Mouse (Mus musculus): ENCODE measurements around the gene Rbm25. TPM values are rescaled to one million over a fixed set of nuclear protein-coding genes. Genes with fewer than 3 reads are reported as not detected.
"Not testable (repeated sequence)": the region's sequence is repeated elsewhere in the genome, so short reads cannot be mapped to it uniquely, and the experiment has no call there.

Gene Rbm25
- total RNA-seq (2022): 100 to 1,000 TPM; 113 to 124 (median 120) TPM

- DNase-seq (ENCODE audit: low spot score in 2 of 2): not testable (repeated sequence)
These were observed at the start of gene Rbm25 for GRCm38 (mm10) chr12:83630936-83631335. Gene Rbm25 (plus strand): TSS chr12:83631236.

GRCm38 (mm10) chr12:83582106-83582505 lies 48.9 kb upstream of the Rbm25 start:
- no peak for DNase-seq (ENCODE audit: low spot score in 2 of 2)

GRCm38 (mm10) chr12:83582747-83583146 lies 48.3 kb upstream of the Rbm25 start:
- no peak for DNase-seq (ENCODE audit: low spot score in 2 of 2)

- DNase-seq (ENCODE audit: low spot score in 2 of 2): no peak
These were observed 44.4 kb upstream of the Rbm25 start for GRCm38 (mm10) chr12:83586628-83587027.

GRCm38 (mm10) chr12:83591754-83592501 lies 39.1 kb upstream of the Rbm25 start:
- no peak for DNase-seq (ENCODE audit: low spot score in 2 of 2)

- no peak for DNase-seq (ENCODE audit: low spot score in 2 of 2)
These were observed 36.5 kb upstream of the Rbm25 start for GRCm38 (mm10) chr12:83594454-83595040.

- no peak for DNase-seq (ENCODE audit: low spot score in 2 of 2)
These were observed 34.7 kb upstream of the Rbm25 start for GRCm38 (mm10) chr12:83596191-83596954.

- DNase-seq (ENCODE audit: low spot score in 2 of 2): peak; percentile 79 to 96
These were observed 34.0 kb upstream of the Rbm25 start, which contains the start of gene Zfyve1 for GRCm38 (mm10) chr12:83597025-83597501. Gene Zfyve1 (minus strand): TSS chr12:83597222.

- DNase-seq (ENCODE audit: low spot score in 2 of 2): no peak
These were observed 33.2 kb upstream of the Rbm25 start for GRCm38 (mm10) chr12:83597881-83598280.

- DNase-seq (ENCODE audit: low spot score in 2 of 2): no peak
These were observed 28.8 kb upstream of the Rbm25 start for GRCm38 (mm10) chr12:83602285-83602684.

GRCm38 (mm10) chr12:83606411-83606810 lies 24.6 kb upstream of the Rbm25 start:
- not testable (repeated sequence) for DNase-seq (ENCODE audit: low spot score in 2 of 2)

GRCm38 (mm10) chr12:83617261-83617660 lies 13.8 kb upstream of the Rbm25 start:
- no peak for DNase-seq (ENCODE audit: low spot score in 2 of 2)

- no peak for DNase-seq (ENCODE audit: low spot score in 2 of 2)
These were observed 12.1 kb upstream of the Rbm25 start for GRCm38 (mm10) chr12:83618981-83619380.

- DNase-seq (ENCODE audit: low spot score in 2 of 2): not testable (repeated sequence)
These were observed 10.3 kb upstream of the Rbm25 start for GRCm38 (mm10) chr12:83620694-83621093.

GRCm38 (mm10) chr12:83622031-83622755 lies 8.8 kb upstream of the Rbm25 start:
- DNase-seq (ENCODE audit: low spot score in 2 of 2): no peak

GRCm38 (mm10) chr12:83624321-83624720 lies 6.7 kb upstream of the Rbm25 start:
- no peak for DNase-seq (ENCODE audit: low spot score in 2 of 2)

GRCm38 (mm10) chr12:83631743-83632679 lies 975 bp downstream of the Rbm25 start:
- DNase-seq (ENCODE audit: low spot score in 2 of 2): peak; percentile 93 to 98

- DNase-seq (ENCODE audit: low spot score in 2 of 2): peak; percentile 22 to 42
These were observed 1.6 kb downstream of the Rbm25 start for GRCm38 (mm10) chr12:83632680-83633025.

- no peak for DNase-seq (ENCODE audit: low spot score in 2 of 2)
These were observed 2.8 kb downstream of the Rbm25 start for GRCm38 (mm10) chr12:83633807-83634206.

- DNase-seq (ENCODE audit: low spot score in 2 of 2): no peak
These were observed 10.2 kb downstream of the Rbm25 start for GRCm38 (mm10) chr12:83641233-83641632.

Measured in left cerebral cortex, adult 8-10 months (tissue).